Mouse (Mus musculus) embryonic facial prominence, embryonic 11.5 days (tissue): ENCODE results near the gene Fcgr1. TPM values are rescaled to one million over a fixed set of nuclear protein-coding genes. Genes with fewer than 3 reads are reported as not detected.

ENCODE experiments used
- microRNA-seq: library from miRNA; unstranded; fragments of <30 nt; microRNA quantifications from one replicate; pipeline ENCODE4, GENCODE M21; 2016; ENCODE audit warnings: borderline number of aligned reads
- polyA plus RNA-seq: library from polyadenylated mRNA; unstranded; fragments of >200 nt; fragmentation: Nextera tagmentation; extraction: Ambion mirVana; gene quantifications from 2 replicates; pipeline ENCODE4 v1.2.1, GENCODE M21; 2014

The Fcgr1 gene
- polyA plus RNA-seq, 1 experiment from 2014 or later, result 2.1 TPM

Small RNA genes within 50 kb of the gene (microRNA-seq; reads per million reads assigned to microRNA genes)
- gene Gm47311 (not detected), gene Gm47313 (not detected)

Other genes starting within 250 kb of the Fcgr1 start
- 20.7 and 21.3 TPM in 2 replicates for gene Vps45, start 235.5 kb downstream of the Fcgr1 start, polyA plus RNA-seq
- gene Otud7b, start 189.4 kb downstream of the Fcgr1 start, polyA plus RNA-seq, result 10.7 and 12.1 TPM in 2 replicates
- 25.0 and 28.4 TPM in 2 replicates for gene Mtmr11, start 132.0 kb downstream of the Fcgr1 start, polyA plus RNA-seq
- gene Sf3b4, start 121.6 kb downstream of the Fcgr1 start, polyA plus RNA-seq, result 212 and 232 TPM in 2 replicates
- 4.3 and 4.8 TPM in 2 replicates for gene Sv2a, start 112.8 kb downstream of the Fcgr1 start, polyA plus RNA-seq
- 59.4 and 61.9 TPM in 2 replicates for gene Bola1, start 74.3 kb downstream of the Fcgr1 start, polyA plus RNA-seq
- gene Hist2h2ab, start 74.1 kb downstream of the Fcgr1 start, polyA plus RNA-seq, result 1.5 TPM in 1 of 2 replicates, not detected in the other
- 12.5 and 15.5 TPM in 2 replicates for gene Hist2h2ac, start 73.1 kb downstream of the Fcgr1 start, polyA plus RNA-seq
- gene Hist2h2be, start 72.8 kb downstream of the Fcgr1 start, polyA plus RNA-seq, result 11.5 and 12.4 TPM in 2 replicates
- 9.8 and 11.8 TPM in 2 replicates for gene Hist2h3c2, start 54.8 kb downstream of the Fcgr1 start, polyA plus RNA-seq
- 45.8 and 51.6 TPM in 2 replicates for gene Hist2h2aa2, start 53.7 kb downstream of the Fcgr1 start, polyA plus RNA-seq
- 7.0 and 15.3 TPM in 2 replicates for gene Hist2h2aa1, start 48.5 kb downstream of the Fcgr1 start, polyA plus RNA-seq
- gene Hist2h3c1, start 47.3 kb downstream of the Fcgr1 start, polyA plus RNA-seq, result 0.50 and 1.8 TPM in 2 replicates
- gene Hist2h4, start 30.7 kb downstream of the Fcgr1 start, polyA plus RNA-seq, result 4.4 TPM in 2 replicates
- gene Hist2h3b, start 25.3 kb downstream of the Fcgr1 start, polyA plus RNA-seq, result 79.1 and 90.2 TPM in 2 replicates
- gene Hist2h2bb, start 24.2 kb downstream of the Fcgr1 start, polyA plus RNA-seq, result 18.6 and 25.6 TPM in 2 replicates
- gene BC107364, start 158.3 kb upstream of the Fcgr1 start, polyA plus RNA-seq, result not detected in 2 replicates
- gene Hfe2, start 231.2 kb upstream of the Fcgr1 start, polyA plus RNA-seq, result 1.2 and 1.5 TPM in 2 replicates